Mouse (Mus musculus): ENCODE measurements around the gene Krt88. TPM values are rescaled to one million over a fixed set of nuclear protein-coding genes. Genes with fewer than 3 reads are reported as not detected.

Gene Krt88
- total and polyA plus RNA-seq, 3 experiments = not detected

DNA sequence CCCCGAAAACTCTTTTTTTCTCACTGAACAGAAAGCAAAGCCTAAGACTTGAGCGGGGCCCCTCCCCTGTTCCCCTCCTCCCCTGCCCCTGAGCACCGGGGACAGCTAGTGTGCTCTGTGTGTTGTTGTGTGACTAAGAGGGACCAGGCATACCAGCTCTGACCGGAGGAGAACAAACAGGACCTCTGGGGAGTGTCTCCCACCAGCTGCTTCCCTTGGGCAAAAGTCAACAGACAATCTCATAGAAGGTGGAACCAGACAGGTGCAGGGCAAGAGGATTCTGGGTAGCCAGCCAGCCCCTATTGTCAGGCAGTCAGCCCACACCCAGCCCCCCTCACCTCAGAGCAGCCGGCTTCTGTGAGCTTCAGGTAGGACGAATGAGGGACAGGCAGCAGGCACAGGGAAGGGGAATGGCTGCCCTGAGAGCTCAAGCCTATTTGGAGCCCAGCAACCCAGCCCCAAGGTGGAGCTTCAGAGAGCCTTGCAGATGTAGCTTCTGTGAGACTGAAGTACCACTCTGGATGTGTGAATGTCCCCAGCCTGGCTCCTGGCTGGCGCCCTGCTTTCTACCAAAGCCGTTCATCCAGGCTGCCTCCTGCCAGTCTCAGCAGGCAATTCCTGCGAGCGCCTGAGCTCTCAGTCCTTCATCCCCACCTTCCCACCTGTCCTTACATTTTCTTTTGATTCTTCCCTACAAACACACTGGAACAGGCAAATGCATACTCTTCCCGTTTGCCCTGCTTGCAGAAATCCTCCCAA, 32.6 kb upstream of the Krt88 start:
- Histone ChIP-seq H3K79me2 (replicated peaks; ENCODE audit: control insufficient read depth, insufficient read depth, low read length) (no peaks in the 10 kb centered on the region), H3K27ac (no peak overlapping the region), H3K4me1 (ENCODE audit: control insufficient read depth, insufficient read depth, low read length) (no peaks in the 10 kb centered on the region), H3K27me3 (ENCODE audit: control insufficient read depth, insufficient read depth, low read length) (peaks cover 3% of the 10 kb centered on the region; the same call in 1 of the 2 replicates), H3K36me3 (ENCODE audit: control insufficient read depth, insufficient read depth, low read length) (no peaks in the 10 kb centered on the region), H3K4me3 (no peak overlapping the region), H3K9ac (ENCODE audit: low read depth, low read length) (no peak overlapping the region)
- no peak for TF ChIP-seq CTCF (IDR thresholded peaks at IDR 0.05)
- TF ChIP-seq EP300 (IDR thresholded peaks at IDR 0.05; ENCODE audit: insufficient read depth, low read depth, low read length) = no peak
- no peak for TF ChIP-seq POLR2A (IDR thresholded peaks at IDR 0.05; ENCODE audit: insufficient read depth, low read depth, low read length)
- WGBS = 68% methylated on average over 11 of the region's 11 CpGs
- DNase-seq = no peak
- intact Hi-C loops (cut with DNase I) = no loop called here

DNA sequence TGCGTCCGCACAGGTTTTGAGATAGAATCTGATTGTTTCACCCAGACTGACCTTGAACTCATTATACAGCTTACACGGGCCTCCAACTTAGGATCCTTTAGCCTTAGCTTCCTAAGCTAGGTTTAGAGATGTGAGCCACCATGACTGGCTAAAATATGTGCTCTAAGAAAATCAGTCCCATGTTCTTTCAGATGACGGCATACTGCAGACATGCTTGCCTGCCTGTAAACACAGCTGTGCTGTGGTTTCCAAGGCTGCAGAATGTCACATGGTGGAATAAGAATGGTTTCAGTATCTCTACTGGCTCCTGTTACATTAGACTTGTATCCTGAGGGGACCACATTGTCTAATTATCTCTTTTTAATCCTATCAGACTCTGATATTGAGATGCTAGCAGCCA, 28.6 kb upstream of the Krt88 start:
- Histone ChIP-seq H3K79me2 (replicated peaks; ENCODE audit: control insufficient read depth, insufficient read depth, low read length) (no peaks in the 10 kb centered on the region), H3K36me3 (ENCODE audit: control insufficient read depth, insufficient read depth, low read length) (no peaks in the 10 kb centered on the region), H3K9ac (ENCODE audit: low read depth, low read length) (no peak overlapping the region), H3K4me3 (no peak overlapping the region), H3K27ac (no peak overlapping the region), H3K27me3 (ENCODE audit: control insufficient read depth, insufficient read depth, low read length) (no peaks in the 10 kb centered on the region), H3K4me1 (ENCODE audit: control insufficient read depth, insufficient read depth, low read length) (no peaks in the 10 kb centered on the region)
- no peak for DNase-seq
- no peak for TF ChIP-seq CTCF (IDR thresholded peaks at IDR 0.05)
- no peak for TF ChIP-seq POLR2A (IDR thresholded peaks at IDR 0.05; ENCODE audit: insufficient read depth, low read depth, low read length)
- TF ChIP-seq EP300 (IDR thresholded peaks at IDR 0.05; ENCODE audit: insufficient read depth, low read depth, low read length) = no peak
- WGBS = 72% methylated on average over 4 of the region's 4 CpGs
- intact Hi-C loops (cut with DNase I) = no loop called here

- intact Hi-C loops (cut with DNase I) = no loop called here
- H3K36me3 ChIP-seq (ENCODE audit: control insufficient read depth, insufficient read depth, low read length) = no peaks in the 10 kb centered on the region
- TF ChIP-seq POLR2A (IDR thresholded peaks at IDR 0.05; ENCODE audit: insufficient read depth, low read depth, low read length) (no peak), CTCF (IDR thresholded peaks at IDR 0.05) (peak; percentile 39)
- no peak for DNase-seq
- no peaks in the 10 kb centered on the region for H3K4me1 ChIP-seq (ENCODE audit: control insufficient read depth, insufficient read depth, low read length)
- no peaks in the 10 kb centered on the region for H3K79me2 ChIP-seq (replicated peaks; ENCODE audit: control insufficient read depth, insufficient read depth, low read length)
- no peak overlapping the region for H3K9ac ChIP-seq (ENCODE audit: low read depth, low read length)
- WGBS = 40% methylated on average over 5 of the region's 6 CpGs
- no peaks in the 10 kb centered on the region for H3K27me3 ChIP-seq (ENCODE audit: control insufficient read depth, insufficient read depth, low read length)
- H3K27ac ChIP-seq = no peak overlapping the region
- no peak overlapping the region for H3K4me3 ChIP-seq
Measured at GRCm38 (mm10) chr15:101420903-101421302, 26.6 kb upstream of the Krt88 start.

- TF ChIP-seq EP300 (IDR thresholded peaks at IDR 0.05; ENCODE audit: insufficient read depth, low read depth, low read length) = no peak
- TF ChIP-seq POLR2A (IDR thresholded peaks at IDR 0.05; ENCODE audit: insufficient read depth, low read depth, low read length) = no peak
- no peak for TF ChIP-seq CTCF (IDR thresholded peaks at IDR 0.05)
- Histone ChIP-seq H3K27me3 (ENCODE audit: control insufficient read depth, insufficient read depth, low read length) (no peaks in the 10 kb centered on the region), H3K79me2 (replicated peaks; ENCODE audit: control insufficient read depth, insufficient read depth, low read length) (no peaks in the 10 kb centered on the region), H3K36me3 (ENCODE audit: control insufficient read depth, insufficient read depth, low read length) (no peaks in the 10 kb centered on the region), H3K4me3 (no peak overlapping the region), H3K27ac (no peak overlapping the region), H3K4me1 (ENCODE audit: control insufficient read depth, insufficient read depth, low read length) (no peaks in the 10 kb centered on the region), H3K9ac (ENCODE audit: low read depth, low read length) (no peak overlapping the region)
- intact Hi-C loops (cut with DNase I) = no loop called here
- WGBS = 26% methylated on average over 5 of the region's 5 CpGs
- no peak for DNase-seq
Measured at GRCm38 (mm10) chr15:101424914-101425313, 22.6 kb upstream of the Krt88 start.

- no peak overlapping the region for H3K4me3 ChIP-seq
- TF ChIP-seq EP300 (IDR thresholded peaks at IDR 0.05; ENCODE audit: insufficient read depth, low read depth, low read length) = no peak
- TF ChIP-seq POLR2A (IDR thresholded peaks at IDR 0.05; ENCODE audit: insufficient read depth, low read depth, low read length) = no peak
- TF ChIP-seq CTCF (IDR thresholded peaks at IDR 0.05) = no peak
- no peaks in the 10 kb centered on the region for H3K79me2 ChIP-seq (replicated peaks; ENCODE audit: control insufficient read depth, insufficient read depth, low read length)
- H3K27ac ChIP-seq = no peak overlapping the region
- H3K36me3 ChIP-seq (ENCODE audit: control insufficient read depth, insufficient read depth, low read length) = no peaks in the 10 kb centered on the region
- intact Hi-C loops (cut with DNase I) = no loop called here
- no peaks in the 10 kb centered on the region for H3K4me1 ChIP-seq (ENCODE audit: control insufficient read depth, insufficient read depth, low read length)
- WGBS = 81% methylated on average over 7 of the region's 7 CpGs
- H3K27me3 ChIP-seq (ENCODE audit: control insufficient read depth, insufficient read depth, low read length) = peaks cover 5% of the 10 kb centered on the region
- no peak overlapping the region for H3K9ac ChIP-seq (ENCODE audit: low read depth, low read length)
- DNase-seq = no peak
Measured at GRCm38 (mm10) chr15:101436611-101437010, 10.9 kb upstream of the Krt88 start.

GRCm38 (mm10) chr15:101438555-101438954, 9.0 kb upstream of the Krt88 start, which contains the start of gene Krt87:
Gene Krt87, minus strand, starts transcription at chr15:101438804.
- no peak for DNase-seq
- TF ChIP-seq POLR2A (IDR thresholded peaks at IDR 0.05; ENCODE audit: insufficient read depth, low read depth, low read length) (no peak), EP300 (IDR thresholded peaks at IDR 0.05; ENCODE audit: insufficient read depth, low read depth, low read length) (no peak), CTCF (IDR thresholded peaks at IDR 0.05) (no peak)
- intact Hi-C loops (cut with DNase I) = no loop called here

More at GRCm38 (mm10) chr15:101438555-101438954, 9.0 kb upstream of the Krt88 start, which contains the start of gene Krt87:
- Histone ChIP-seq H3K9ac (ENCODE audit: low read depth, low read length) (no peak within 1 kb of the TSS), H3K27ac (no peak within 1 kb of the TSS), H3K4me3 (no peak within 1 kb of the TSS), H3K79me2 (replicated peaks; ENCODE audit: control insufficient read depth, insufficient read depth, low read length) (no peaks in the 10 kb centered on the region), H3K4me1 (ENCODE audit: control insufficient read depth, insufficient read depth, low read length) (no peaks in the 10 kb centered on the region), H3K27me3 (ENCODE audit: control insufficient read depth, insufficient read depth, low read length) (peaks cover 5% of the 10 kb centered on the region), H3K36me3 (ENCODE audit: control insufficient read depth, insufficient read depth, low read length) (no peaks in the 10 kb centered on the region)
- WGBS = 3% methylated on average over 34 of the region's 34 CpGs
